Mouse (Mus musculus): ENCODE measurements around the gene Fam78a.
"Not testable (repeated sequence)": the region's sequence is repeated elsewhere in the genome, so short reads cannot be mapped to it uniquely, and the experiment has no call there.

The Fam78a gene

GRCm38 (mm10) chr2:32040646-32041045, 44.0 kb downstream of the Fam78a start:
- in situ Hi-C loops (cut with MboI), result not testable (repeated sequence)

GRCm38 (mm10) chr2:32038661-32039081, 46.0 kb downstream of the Fam78a start:
- in situ Hi-C loops (cut with MboI), result no loop called here

GRCm38 (mm10) chr2:32037279-32037858, 47.3 kb downstream of the Fam78a start:
- in situ Hi-C loops (cut with MboI), result no loop called here

GRCm38 (mm10) chr2:32034206-32034605, 50.5 kb downstream of the Fam78a start:
- in situ Hi-C loops (cut with MboI), result no loop called here

GRCm38 (mm10) chr2:32033436-32033835, 51.2 kb downstream of the Fam78a start:
- in situ Hi-C loops (cut with MboI), result no loop called here

- in situ Hi-C loops (cut with MboI), result no loop called here
Measured at GRCm38 (mm10) chr2:32029636-32030035, 55.0 kb downstream of the Fam78a start.

- in situ Hi-C loops (cut with MboI), result no loop called here
Measured at GRCm38 (mm10) chr2:32024372-32024771, 60.3 kb downstream of the Fam78a start.

- in situ Hi-C loops (cut with MboI), result no loop called here
Measured at GRCm38 (mm10) chr2:32020229-32020628, 64.4 kb downstream of the Fam78a start.

- in situ Hi-C loops (cut with MboI), result no loop called here
Measured at GRCm38 (mm10) chr2:32019704-32020103, 65.0 kb downstream of the Fam78a start.

GRCm38 (mm10) chr2:32008716-32009115, 75.9 kb downstream of the Fam78a start:
- in situ Hi-C loops (cut with MboI), result no loop called here

GRCm38 (mm10) chr2:32008311-32008710, 76.3 kb downstream of the Fam78a start:
- in situ Hi-C loops (cut with MboI), result no loop called here

All from mature B cell (primary cell).